Mouse (Mus musculus): ENCODE results near the gene Acadvl. TPM values are rescaled to one million over a fixed set of nuclear protein-coding genes. Genes with fewer than 3 reads are reported as not detected.

Gene Acadvl
- polyA plus RNA-seq, 1 experiment from 2014 or later, result 42.2 TPM

DNA sequence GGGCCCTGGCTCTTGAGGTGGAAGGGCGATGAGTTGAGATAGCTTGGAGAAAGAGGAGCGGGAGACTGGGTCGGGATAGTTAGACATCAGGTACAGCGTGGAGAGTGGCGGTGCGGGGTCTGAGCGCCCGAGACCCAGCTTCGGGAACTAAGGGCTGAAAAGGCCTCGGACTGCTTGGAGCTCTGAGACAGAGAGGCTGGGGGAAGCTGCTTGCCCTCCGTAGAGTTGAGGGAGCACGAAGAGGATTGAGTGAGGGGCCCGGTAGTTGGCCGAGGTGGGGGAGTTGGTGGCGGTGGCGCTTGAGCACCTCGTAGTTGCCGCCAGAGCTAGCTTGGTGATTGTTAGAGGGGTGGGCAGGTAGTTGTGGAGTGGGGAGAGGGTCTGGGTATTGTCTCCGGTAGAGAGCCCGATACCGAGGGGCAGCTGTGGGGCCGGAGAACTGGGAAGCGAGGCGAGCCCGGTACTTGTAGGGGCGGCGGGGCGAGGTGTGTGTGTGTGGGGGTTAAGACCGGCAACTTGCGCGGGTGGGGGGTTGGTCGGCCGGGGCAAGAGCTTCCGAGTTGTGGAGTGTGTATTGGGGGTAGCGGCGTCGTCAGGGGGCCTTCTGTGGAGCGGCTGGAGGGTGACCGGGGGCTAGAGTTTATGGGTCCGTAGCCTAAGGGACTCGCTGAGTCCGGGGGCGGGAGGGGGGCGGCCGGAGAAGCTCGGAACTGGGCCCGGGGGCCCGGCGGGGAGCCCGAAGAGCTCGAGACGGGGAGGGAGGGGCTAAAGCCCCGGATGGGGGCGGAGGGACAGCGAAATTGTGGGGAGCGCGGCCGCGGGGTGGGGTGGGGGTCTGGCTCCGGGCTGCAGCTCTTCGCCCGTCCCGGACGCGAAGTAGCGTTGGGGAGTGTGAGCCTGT lies 18.8 kb downstream of the Acadvl start:
- H3K4me3 ChIP-seq, result peak overlapping the region; percentile 97
- peak overlapping the region; percentile 98 for H3K27ac ChIP-seq (replicated peaks)
- peaks cover 50% of the 10 kb centered on the region for H3K36me3 ChIP-seq
- WGBS, result 1% methylated on average over 60 of the region's 66 CpGs
- H3K4me1 ChIP-seq, result peaks cover 56% of the 10 kb centered on the region
- peak; percentile 53 for DNase-seq (ENCODE audit: low spot score)
- H3K27me3 ChIP-seq (ENCODE audit: low read depth, poor library complexity, severe bottlenecking), result no peaks in the 10 kb centered on the region
- no peaks in the 10 kb centered on the region for H3K9me3 ChIP-seq (replicated peaks)

DNA sequence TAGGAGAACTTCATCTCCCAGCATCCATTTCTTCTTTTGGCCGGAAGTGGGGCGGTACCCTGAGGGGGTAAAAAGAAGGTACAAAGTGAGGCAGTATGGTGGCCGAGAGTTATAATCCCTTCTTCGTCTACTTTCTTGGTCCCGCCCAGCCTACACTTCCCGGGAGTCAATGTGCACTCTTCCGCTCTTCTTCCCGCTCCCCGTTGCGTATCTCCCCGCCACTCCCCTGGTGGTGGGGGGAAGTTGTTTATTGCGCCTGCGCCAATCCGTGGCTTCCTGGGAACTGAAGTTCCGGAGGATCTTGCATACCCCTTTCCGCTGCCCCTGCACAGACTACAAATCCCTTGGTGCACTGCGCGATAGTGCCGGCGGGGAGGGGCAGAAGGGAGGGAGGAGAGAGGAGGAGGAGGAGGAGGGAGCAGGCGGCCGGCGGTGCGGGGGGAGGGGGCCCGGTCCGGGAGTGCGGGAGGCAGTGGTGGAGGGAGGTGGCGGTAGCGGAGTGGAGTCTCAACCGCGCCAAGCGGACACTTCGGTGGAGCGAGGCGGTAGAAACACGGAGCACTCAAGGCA lies 19.7 kb downstream of the Acadvl start, which contains the start of gene Phf23:
TSS of gene Phf23 (plus strand) at position 387 of the 570 bp plus-strand sequence.
- Histone ChIP-seq H3K9me3 (replicated peaks) (no peaks in the 10 kb centered on the region), H3K4me1 (peaks cover 53% of the 10 kb centered on the region), H3K4me3 (peak within 1 kb of the TSS; percentile 97), H3K36me3 (peaks cover 50% of the 10 kb centered on the region), H3K27ac (replicated peaks) (peak within 1 kb of the TSS; percentile 98), H3K27me3 (ENCODE audit: low read depth, poor library complexity, severe bottlenecking) (no peaks in the 10 kb centered on the region)
- under 1% methylated on average over 36 of the region's 36 CpGs for WGBS
- DNase-seq (ENCODE audit: low spot score), result peak; percentile 99

DNA sequence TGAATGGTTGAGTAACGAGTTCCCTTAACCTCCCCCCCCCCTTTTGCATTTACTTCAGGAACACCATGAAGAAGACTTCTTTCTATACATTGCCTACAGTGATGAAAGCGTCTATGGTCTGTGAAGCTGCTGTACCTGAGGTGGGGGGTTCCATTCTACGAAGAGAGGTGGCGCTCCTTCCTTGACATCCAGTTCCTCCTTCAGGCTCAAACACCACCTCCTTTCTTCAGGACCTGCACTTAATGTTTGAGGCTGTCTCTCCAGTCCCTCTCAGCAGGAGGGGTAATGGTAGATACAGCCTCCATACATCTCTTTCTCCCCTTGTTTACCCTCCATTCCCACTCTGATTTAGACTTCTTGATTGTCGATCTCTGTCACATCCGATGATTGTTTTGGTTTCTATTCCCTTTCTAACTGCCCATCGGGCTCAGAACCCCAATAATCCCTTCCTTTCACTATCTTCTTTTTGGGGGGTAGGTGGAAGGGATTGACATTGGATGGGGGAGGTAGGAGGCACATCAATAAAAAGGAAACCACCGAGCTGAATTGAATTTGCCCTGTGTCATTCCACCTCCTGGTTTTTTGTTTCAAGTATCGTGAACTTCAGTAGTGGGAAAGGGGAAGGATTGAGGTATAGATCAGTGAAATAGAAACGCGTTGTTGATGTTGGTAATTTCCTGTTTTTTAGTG lies 20.7 kb downstream of the Acadvl start:
- peaks cover 50% of the 10 kb centered on the region for H3K36me3 ChIP-seq
- no peaks in the 10 kb centered on the region for H3K27me3 ChIP-seq (ENCODE audit: low read depth, poor library complexity, severe bottlenecking)
- H3K27ac ChIP-seq (replicated peaks), result no peak overlapping the region
- no peaks in the 10 kb centered on the region for H3K9me3 ChIP-seq (replicated peaks)
- peak overlapping the region; percentile 97 for H3K4me3 ChIP-seq
- 88% methylated on average over 11 of the region's 11 CpGs for WGBS
- DNase-seq (ENCODE audit: low spot score), result no peak
- peaks cover 53% of the 10 kb centered on the region for H3K4me1 ChIP-seq

DNA sequence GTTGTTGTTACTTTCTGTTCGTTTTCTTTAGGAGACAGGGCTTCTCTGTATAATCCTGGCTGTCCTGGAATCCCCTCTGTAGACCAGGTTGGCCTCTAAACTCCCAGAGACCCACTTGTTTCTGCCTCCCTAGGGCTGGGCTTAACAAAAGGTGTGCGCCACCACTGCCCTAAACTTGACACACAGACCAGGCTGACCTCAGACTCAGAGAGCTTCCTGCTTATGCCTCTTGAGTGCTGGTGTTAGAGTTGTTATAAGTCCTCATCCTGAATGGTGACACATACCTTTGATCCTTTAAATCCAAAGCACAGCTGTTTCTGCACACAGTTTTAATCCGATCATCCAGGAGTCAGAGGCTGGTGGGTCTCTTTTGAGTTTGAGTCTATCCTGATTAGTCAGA lies 22.3 kb downstream of the Acadvl start:
- 90% methylated on average over 3 of the region's 3 CpGs for whole genome bisulfite sequencing
- no peak for DNase-seq (ENCODE audit: low spot score)
- H3K4me1 ChIP-seq, result peaks cover 39% of the 10 kb centered on the region
- peak overlapping the region; percentile 82; the same call in 1 of the 2 replicates for H3K4me3 ChIP-seq
- H3K36me3 ChIP-seq, result peaks cover 50% of the 10 kb centered on the region
- no peaks in the 10 kb centered on the region for H3K9me3 ChIP-seq (replicated peaks)
- H3K27me3 ChIP-seq (ENCODE audit: low read depth, poor library complexity, severe bottlenecking), result no peaks in the 10 kb centered on the region
- no peak overlapping the region for H3K27ac ChIP-seq (replicated peaks)

DNA sequence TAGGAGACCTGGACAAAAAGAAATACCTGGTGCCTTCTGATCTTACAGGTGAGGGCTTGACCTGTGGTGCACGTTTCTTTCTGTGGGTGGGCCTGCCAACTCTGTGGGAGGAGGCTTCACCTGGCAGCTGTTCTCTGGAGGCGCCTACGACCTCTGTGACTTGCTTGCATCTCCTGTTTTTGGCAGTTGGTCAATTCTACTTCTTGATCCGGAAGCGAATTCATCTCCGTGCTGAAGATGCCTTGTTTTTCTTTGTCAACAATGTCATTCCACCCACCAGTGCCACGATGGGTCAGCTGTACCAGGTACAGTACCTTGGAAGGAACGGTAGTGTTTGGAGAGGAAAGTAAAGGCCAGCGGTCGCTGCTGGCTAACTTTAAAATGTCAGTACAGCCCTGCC lies 22.8 kb downstream of the Acadvl start:
- peaks cover 52% of the 10 kb centered on the region for H3K36me3 ChIP-seq
- peak overlapping the region; percentile 82 for H3K4me3 ChIP-seq
- H3K4me1 ChIP-seq, result peaks cover 33% of the 10 kb centered on the region
- H3K9me3 ChIP-seq (replicated peaks), result no peaks in the 10 kb centered on the region
- no peak for DNase-seq (ENCODE audit: low spot score)
- 89% methylated on average over 10 of the region's 10 CpGs for WGBS
- H3K27ac ChIP-seq (replicated peaks), result peak overlapping the region; percentile 55; the same call in 1 of the 2 replicates
- H3K27me3 ChIP-seq (ENCODE audit: low read depth, poor library complexity, severe bottlenecking), result no peaks in the 10 kb centered on the region

DNA sequence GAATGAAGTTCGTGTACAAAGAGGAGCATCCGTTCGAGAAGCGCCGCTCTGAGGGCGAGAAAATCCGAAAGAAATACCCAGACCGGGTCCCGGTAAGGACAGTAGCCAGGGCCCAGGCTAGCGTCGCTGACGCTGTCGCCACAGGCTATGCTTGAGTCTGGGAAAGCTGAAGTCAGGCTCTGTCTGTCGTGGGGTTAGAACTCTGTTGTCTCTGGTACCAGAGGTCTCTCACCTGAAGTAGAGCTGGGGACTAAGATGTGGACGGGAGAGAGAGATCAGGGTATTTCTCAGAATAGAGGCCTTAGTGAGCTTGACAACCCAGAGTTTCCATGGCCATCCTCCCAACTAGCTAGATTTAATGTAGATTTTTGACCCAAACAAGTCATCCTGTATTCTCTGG lies 23.5 kb downstream of the Acadvl start:
- peaks cover 58% of the 10 kb centered on the region for H3K36me3 ChIP-seq
- under 1% methylated on average over 15 of the region's 15 CpGs for WGBS

DNA sequence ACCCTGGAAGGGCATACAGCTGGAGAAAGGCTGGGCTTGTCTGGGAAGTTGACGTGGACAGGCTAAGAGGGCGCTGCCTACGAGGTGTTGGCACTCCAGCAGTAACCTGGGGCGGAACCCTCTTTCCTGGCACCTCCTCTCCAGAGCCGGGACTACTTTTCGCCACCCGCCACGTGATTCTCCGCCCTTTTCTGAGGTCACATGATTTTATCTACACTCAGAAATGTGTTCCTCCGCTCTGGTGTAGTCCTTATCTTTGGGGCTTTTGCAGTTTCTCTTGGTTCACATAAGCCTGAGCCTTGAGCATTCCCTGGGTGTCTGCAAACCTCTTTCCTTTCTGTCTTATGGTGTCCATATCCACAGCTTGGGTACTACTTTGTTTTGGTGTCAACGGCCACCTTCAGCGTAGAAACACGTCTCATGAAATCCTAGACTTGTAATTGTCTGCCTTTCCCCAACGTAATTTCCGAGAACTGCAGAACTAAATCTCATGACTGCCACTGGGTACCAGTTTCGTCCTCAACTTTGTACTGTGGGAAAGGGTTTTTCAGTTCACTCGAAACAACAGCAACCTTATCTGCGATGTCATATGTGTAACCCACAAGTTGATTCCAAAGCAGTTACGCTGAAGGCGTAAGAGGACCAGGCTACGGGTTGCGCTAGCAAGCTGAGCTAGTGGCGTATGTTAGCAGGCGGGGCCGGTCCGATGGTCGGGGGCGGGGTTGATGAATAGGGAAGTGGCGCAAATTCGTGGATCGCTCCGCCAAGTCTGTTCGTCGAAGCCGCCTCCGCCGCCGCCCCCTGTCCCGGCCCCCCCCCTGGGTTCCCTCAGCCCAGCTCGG lies 24.1 kb downstream of the Acadvl start, which contains the start of gene Gabarap:
TSS of gene Gabarap (plus strand) at position 294 of the 842 bp plus-strand sequence.
- peak within 1 kb of the TSS; percentile 82 for H3K4me3 ChIP-seq
- H3K9me3 ChIP-seq (replicated peaks), result no peaks in the 10 kb centered on the region
- peak; percentile 94 for DNase-seq (ENCODE audit: low spot score)
- H3K27ac ChIP-seq (replicated peaks), result peak within 1 kb of the TSS; percentile 94
- H3K27me3 ChIP-seq (ENCODE audit: low read depth, poor library complexity, severe bottlenecking), result no peaks in the 10 kb centered on the region
- WGBS, result under 1% methylated on average over 40 of the region's 40 CpGs
- peaks cover 65% of the 10 kb centered on the region for H3K36me3 ChIP-seq
- peaks cover 27% of the 10 kb centered on the region for H3K4me1 ChIP-seq

More for the DNA sequence above, 23.5 kb downstream of the Acadvl start:
- H3K27me3 ChIP-seq (ENCODE audit: low read depth, poor library complexity, severe bottlenecking), result no peaks in the 10 kb centered on the region
- peaks cover 27% of the 10 kb centered on the region for H3K4me1 ChIP-seq
- no peaks in the 10 kb centered on the region for H3K9me3 ChIP-seq (replicated peaks)
- no peak for DNase-seq (ENCODE audit: low spot score)
- peak overlapping the region; percentile 82 for H3K4me3 ChIP-seq
- peak overlapping the region; percentile 94 for H3K27ac ChIP-seq (replicated peaks)

DNA sequence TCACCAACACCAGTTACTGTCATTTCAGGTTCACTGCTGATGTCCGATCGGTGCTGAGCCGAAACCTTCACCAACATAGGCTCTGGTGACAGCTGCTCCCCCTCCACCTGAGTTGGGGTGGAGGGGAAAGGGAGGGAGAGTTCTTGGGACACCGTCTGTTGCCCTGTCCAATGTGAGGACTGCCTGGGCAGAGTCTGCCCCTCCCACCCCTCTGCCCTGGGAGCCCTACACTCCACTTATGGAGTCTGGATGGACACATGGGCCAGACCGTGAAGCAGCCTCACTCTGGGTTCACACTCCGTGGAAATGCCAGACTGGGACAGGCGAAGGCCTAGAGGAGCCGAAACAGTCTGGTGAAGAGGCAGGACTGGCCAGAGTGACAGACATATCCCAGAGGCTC lies 25.3 kb downstream of the Acadvl start:
- H3K4me1 ChIP-seq, result peaks cover 24% of the 10 kb centered on the region
- 0 out of 2 replicates have a peak overlapping the region, but pooled peaks have one; percentile 0 for H3K4me3 ChIP-seq
- H3K27me3 ChIP-seq (ENCODE audit: low read depth, poor library complexity, severe bottlenecking), result no peaks in the 10 kb centered on the region
- peaks cover 74% of the 10 kb centered on the region for H3K36me3 ChIP-seq
- no peaks in the 10 kb centered on the region for H3K9me3 ChIP-seq (replicated peaks)
- H3K27ac ChIP-seq (replicated peaks), result no peak overlapping the region
- no peak for DNase-seq (ENCODE audit: low spot score)
- WGBS, result 93% methylated on average over 8 of the region's 8 CpGs

DNA sequence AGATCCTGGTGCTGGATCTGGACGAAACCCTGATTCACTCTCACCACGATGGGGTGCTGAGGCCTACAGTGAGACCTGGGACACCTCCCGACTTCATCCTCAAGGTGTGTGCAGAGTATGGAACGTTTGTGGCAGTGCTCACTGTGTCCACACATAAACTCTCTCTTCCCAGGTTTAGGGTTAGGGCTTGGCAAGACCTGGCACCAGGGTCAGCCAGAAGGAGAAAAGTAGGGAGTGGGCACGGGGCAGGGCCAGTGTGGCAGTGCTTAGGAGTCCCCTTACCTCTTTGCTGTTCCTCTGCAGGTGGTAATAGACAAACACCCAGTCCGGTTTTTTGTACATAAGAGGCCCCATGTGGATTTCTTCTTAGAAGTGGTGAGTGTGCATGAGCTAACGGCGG lies 30.8 kb downstream of the Acadvl start:
- Histone ChIP-seq H3K36me3 (peaks cover 65% of the 10 kb centered on the region), H3K27me3 (ENCODE audit: low read depth, poor library complexity, severe bottlenecking) (no peaks in the 10 kb centered on the region), H3K4me3 (peak overlapping the region; percentile 4; the same call in 1 of the 2 replicates), H3K27ac (replicated peaks) (no peak overlapping the region), H3K4me1 (peaks cover 30% of the 10 kb centered on the region), H3K9me3 (replicated peaks) (no peaks in the 10 kb centered on the region)
- DNase-seq (ENCODE audit: low spot score), result no peak
- WGBS, result 92% methylated on average over 8 of the region's 8 CpGs

DNA sequence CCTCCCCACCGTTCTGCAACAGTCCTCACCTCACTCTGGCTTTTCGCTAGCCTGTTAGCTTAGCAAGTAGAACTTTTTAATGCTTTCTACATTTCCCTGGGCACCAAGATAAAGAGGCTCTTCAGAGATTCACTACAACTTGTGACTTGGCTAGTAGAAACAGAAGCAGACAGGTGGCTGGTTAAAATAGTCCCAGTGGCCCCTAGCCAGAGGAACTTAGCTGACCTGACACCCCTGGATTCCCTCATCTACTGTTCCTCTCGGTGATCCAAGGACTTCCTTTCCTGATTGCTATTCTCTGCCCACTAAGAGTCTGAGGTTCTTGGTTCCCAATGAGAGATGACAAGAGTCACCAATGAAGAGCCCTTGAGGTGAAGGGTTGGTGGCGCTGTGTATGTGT lies 31.8 kb downstream of the Acadvl start:
- peaks cover 60% of the 10 kb centered on the region for H3K36me3 ChIP-seq

DNA sequence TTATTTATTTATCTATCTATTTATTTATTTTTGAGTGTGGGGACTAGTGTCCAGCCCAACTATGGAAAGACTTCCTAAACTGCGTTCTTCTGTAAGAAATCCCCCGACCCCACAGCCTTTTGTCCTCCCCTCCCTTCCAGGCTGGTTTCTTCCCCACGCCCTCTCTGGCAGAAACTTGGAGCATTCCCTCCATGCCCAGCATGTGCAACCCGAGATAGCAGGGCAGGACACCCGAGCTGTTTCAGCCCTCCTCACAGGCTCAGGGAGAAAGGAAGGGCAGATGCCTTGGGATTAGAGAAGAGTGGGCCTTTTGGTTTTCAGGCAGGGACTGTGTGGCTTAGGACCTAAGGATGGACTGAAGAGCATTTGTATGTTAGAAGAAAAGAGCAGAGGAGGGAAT lies 32.3 kb downstream of the Acadvl start:
- 37% methylated on average over 5 of the region's 5 CpGs for WGBS
- H3K36me3 ChIP-seq, result peaks cover 60% of the 10 kb centered on the region
- no peak for DNase-seq (ENCODE audit: low spot score)

More for the DNA sequence above, 31.8 kb downstream of the Acadvl start:
- Histone ChIP-seq H3K4me1 (peaks cover 39% of the 10 kb centered on the region), H3K27me3 (ENCODE audit: low read depth, poor library complexity, severe bottlenecking) (no peaks in the 10 kb centered on the region), H3K9me3 (replicated peaks) (no peaks in the 10 kb centered on the region), H3K4me3 (peak overlapping the region; percentile 99), H3K27ac (replicated peaks) (0 out of 2 replicates have a peak overlapping the region, but pooled peaks have one; percentile 18)
- DNase-seq (ENCODE audit: low spot score), result no peak
- WGBS, result 87% methylated on average over 4 of the region's 4 CpGs

DNA sequence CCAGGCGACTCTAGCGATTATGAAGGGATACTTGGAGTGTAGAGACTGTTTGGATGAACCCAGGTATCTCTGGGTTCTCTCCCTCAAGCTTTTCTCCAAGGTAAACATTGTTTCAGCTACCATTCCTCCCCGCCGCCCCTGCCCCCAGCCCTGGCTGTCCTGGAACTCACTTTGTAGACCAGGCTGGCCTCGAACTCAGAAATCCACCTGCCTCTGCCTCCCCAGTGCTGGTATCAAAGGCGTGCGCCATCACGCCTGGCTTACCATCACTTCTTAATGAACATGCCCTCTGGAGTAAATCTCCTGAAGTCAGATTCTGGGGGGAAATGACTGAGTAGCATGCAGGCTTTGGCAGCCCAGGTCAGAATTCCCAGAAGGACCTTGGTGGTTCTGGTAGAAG lies 33.0 kb downstream of the Acadvl start, which contains the start of gene Elp5:
TSS of gene Elp5 (minus strand) at position 293 of the 400 bp plus-strand sequence.
- Histone ChIP-seq H3K36me3 (peaks cover 60% of the 10 kb centered on the region), H3K4me1 (peaks cover 39% of the 10 kb centered on the region), H3K27ac (replicated peaks) (peak within 1 kb of the TSS; percentile 99), H3K9me3 (replicated peaks) (no peaks in the 10 kb centered on the region), H3K27me3 (ENCODE audit: low read depth, poor library complexity, severe bottlenecking) (no peaks in the 10 kb centered on the region), H3K4me3 (peak within 1 kb of the TSS; percentile 99)
- WGBS, result 65% methylated on average over 8 of the region's 8 CpGs
- DNase-seq (ENCODE audit: low spot score), result no peak

More for the DNA sequence above, 32.3 kb downstream of the Acadvl start:
- Histone ChIP-seq H3K4me1 (peaks cover 39% of the 10 kb centered on the region), H3K27ac (replicated peaks) (peak overlapping the region; percentile 18; the same call in 1 of the 2 replicates), H3K4me3 (peak overlapping the region; percentile 99), H3K27me3 (ENCODE audit: low read depth, poor library complexity, severe bottlenecking) (no peaks in the 10 kb centered on the region), H3K9me3 (replicated peaks) (no peaks in the 10 kb centered on the region)
